Mouse (Mus musculus) liver, postnatal 0 days (tissue): ENCODE results near the gene Dhdds.

ENCODE experiments used
- CTCF ChIP-seq: sonication (generic); IDR thresholded peaks from 2 replicates; pipeline ENCODE4 v1.5.1; 2016; ENCODE audit warnings: antibody characterized with exemption, low read depth
- EP300 ChIP-seq: IDR thresholded peaks from 2 replicates; pipeline ENCODE4 v1.6.1; 2016; ENCODE audit warnings: antibody characterized with exemption, low read depth, mild to moderate bottlenecking

GRCm38 (mm10) chr4:133931785-133932184 lies 68.9 kb downstream of the Dhdds start:
- no peak for TF ChIP-seq CTCF
- no peak for TF ChIP-seq EP300
